Mouse (Mus musculus) C3H10T1/2 (cell line): ENCODE results near the gene Olfr952. TPM values are rescaled to one million over a fixed set of nuclear protein-coding genes. Genes with fewer than 3 reads are reported as not detected.

Experiments used
- polyA plus RNA-seq, 2 experiments: library from polyadenylated mRNA; unstranded; fragments of >200 nt; fragmentation: generic; extraction: Trizol; gene quantifications; one replicate each; pipeline ENCODE4 v1.2.1; 2012; ENCODE audit warnings: missing spikeins in 2 of 2

The Olfr952 gene
- polyA plus RNA-seq: not detected

DNA sequence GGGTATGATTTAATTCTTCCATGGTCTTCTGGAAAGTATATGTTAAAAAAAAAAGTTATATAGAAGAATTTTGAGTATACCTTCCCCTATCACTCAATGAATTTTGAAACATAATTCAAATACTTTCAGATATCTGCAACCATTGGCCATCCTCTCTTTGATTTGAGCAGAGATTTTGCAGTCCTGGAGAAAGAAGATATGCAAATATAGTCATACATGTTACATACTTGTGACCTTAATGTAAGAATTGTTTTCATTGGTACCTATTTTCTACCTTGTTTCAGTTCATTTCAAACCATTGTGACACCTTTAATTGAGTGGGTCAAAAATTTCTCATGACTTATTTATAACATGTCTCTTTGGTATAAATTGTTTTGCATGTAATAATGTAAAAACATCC, at the start of gene Olfr952:
Gene Olfr952, minus strand, starts transcription at position 101 of the 400 bp plus-strand sequence.

DNA sequence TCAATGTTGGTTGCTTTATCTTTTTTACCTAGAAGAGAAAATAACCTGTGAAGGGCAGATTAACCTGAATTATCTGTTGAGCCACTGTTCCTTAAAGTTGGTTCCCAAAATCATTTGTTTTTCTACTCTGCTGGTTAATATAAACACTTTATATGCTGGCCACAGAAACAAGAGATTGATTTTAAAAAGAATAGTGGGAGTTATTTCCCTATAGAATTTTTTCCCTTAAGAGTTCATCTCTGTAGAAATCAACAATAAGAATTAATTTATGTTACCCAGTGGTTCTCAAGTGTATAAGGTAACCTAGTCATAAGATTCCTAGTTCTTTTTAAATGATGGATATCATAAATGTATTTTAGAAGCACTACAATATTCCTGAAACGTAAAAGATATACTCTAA, 44.9 kb upstream of the Olfr952 start, which contains the start of gene Olfr955:
Gene Olfr955, minus strand, starts transcription at position 101 of the 400 bp plus-strand sequence.

DNA sequence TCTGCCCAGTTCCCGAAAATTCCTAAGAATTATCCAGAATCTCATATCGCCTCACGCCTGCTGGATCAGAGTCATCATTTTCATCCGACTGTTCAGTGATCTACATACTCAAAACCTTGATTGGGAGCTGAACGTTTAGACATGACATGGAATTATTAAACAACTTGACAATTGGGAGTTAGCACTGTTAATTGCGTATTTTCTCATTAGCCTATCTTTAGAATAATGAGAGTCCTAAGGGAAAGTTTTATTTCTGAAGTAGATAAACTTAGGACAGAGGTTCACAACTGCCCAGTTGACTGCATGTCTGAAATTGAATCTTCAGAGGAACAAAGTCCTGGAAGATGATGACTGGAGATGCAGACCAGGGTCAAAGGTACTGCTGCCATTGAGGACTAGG, 29.5 kb upstream of the Olfr952 start, which contains the start of gene Olfr954:
Gene Olfr954, plus strand, starts transcription at position 301 of the 400 bp plus-strand sequence.

DNA sequence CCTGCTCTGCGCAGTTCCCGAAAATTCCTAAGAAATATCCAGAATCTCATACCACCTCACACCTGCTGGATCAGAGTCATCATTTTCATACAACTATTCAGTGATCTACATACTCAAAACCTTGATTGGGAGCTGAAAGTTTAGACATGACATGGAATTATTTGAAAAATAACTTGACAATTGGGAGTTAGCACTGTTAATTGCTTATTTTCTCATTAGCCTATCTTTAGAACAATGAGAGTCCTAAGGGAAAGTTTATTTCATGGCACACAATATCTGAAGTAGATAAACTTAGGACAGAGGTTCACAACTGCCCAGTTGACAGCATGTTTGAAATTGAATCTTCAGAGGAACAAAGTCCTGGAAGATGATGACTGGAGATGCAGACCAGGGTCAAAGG, 39.8 kb downstream of the Olfr952 start, which contains the start of gene Olfr951:
Gene Olfr951, plus strand, starts transcription at position 301 of the 400 bp plus-strand sequence.

Other genes with a start within 250 kb of the Olfr952 start
- not detected for gene Olfr944, start 225.2 kb downstream of the Olfr952 start, polyA plus RNA-seq
- gene Olfr1537, start 177.2 kb downstream of the Olfr952 start, polyA plus RNA-seq: not detected
- not detected for gene Olfr945, start 150.3 kb downstream of the Olfr952 start, polyA plus RNA-seq
- not detected for gene Olfr948, start 101.1 kb downstream of the Olfr952 start, polyA plus RNA-seq
- gene Olfr951, start 39.7 kb downstream of the Olfr952 start, polyA plus RNA-seq: not detected
- gene Olfr954, start 29.6 kb upstream of the Olfr952 start, polyA plus RNA-seq: not detected
- not detected for gene Olfr955, start 44.8 kb upstream of the Olfr952 start, polyA plus RNA-seq
- not detected for gene Olfr44, start 66.8 kb upstream of the Olfr952 start, polyA plus RNA-seq
- gene Olfr957, start 88.7 kb upstream of the Olfr952 start, polyA plus RNA-seq: not detected
- gene Olfr958, start 126.9 kb upstream of the Olfr952 start, polyA plus RNA-seq: not detected
- gene Olfr959, start 148.4 kb upstream of the Olfr952 start, polyA plus RNA-seq: not detected
- not detected for gene AW551984, start 177.3 kb upstream of the Olfr952 start, polyA plus RNA-seq
- gene Olfr148, start 183.5 kb upstream of the Olfr952 start, polyA plus RNA-seq: not detected
- gene Olfr960, start 194.2 kb upstream of the Olfr952 start, polyA plus RNA-seq: not detected
- gene Olfr961, start 217.9 kb upstream of the Olfr952 start, polyA plus RNA-seq: not detected
- not detected for gene Olfr963, start 240.1 kb upstream of the Olfr952 start, polyA plus RNA-seq